Mouse (Mus musculus): ENCODE results near the gene Gipc3. TPM values are rescaled to one million over a fixed set of nuclear protein-coding genes. Genes with fewer than 3 reads are reported as not detected.

The Gipc3 gene
- polyA plus RNA-seq, 1 experiment from 2014 or later, result 0.06 TPM

GRCm38 (mm10) chr10:81382039-81382438 lies 39.0 kb upstream of the Gipc3 start:
- peaks cover 27% of the 10 kb centered on the region for H3K4me1 ChIP-seq
- no peaks in the 10 kb centered on the region for H3K9me3 ChIP-seq
- no peak for ATAC-seq (ENCODE audit: low FRiP score, low read depth)
- peaks cover 14% of the 10 kb centered on the region for H3K36me3 ChIP-seq
- 77% methylated on average over 5 of the region's 5 CpGs for WGBS
- H3K27me3 ChIP-seq, result no peaks in the 10 kb centered on the region
- H3K9ac ChIP-seq, result no peak overlapping the region
- H3K4me3 ChIP-seq, result no peak overlapping the region
- no peak overlapping the region for H3K27ac ChIP-seq
- no peak overlapping the region for H3K4me2 ChIP-seq (replicated peaks)

DNA sequence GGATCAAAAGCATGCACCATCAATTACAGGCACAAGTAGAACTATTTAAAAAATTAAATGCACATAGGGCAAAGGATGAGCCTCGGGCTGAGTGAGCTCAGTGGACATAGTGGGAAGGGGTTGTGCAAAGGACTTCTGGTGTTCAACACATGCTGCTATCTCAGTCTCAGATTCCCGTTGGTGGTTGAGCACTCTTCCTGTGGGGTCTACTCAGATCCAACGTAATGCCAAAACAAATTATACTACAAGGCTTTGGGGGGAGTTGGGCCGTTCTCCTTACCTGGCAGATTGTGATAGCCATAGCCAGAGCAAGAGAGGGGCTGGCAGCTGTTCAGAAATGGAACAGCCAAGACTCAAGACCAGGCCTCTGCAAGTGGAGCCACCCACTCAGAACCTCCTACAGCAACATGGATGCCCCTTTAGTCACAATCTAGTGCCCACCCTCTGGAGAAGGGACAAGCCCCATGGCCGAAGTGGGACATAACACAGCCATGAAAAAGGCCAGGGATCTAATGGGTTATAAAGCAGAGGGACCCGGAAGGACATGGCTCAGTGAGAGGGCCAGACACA lies 36.8 kb upstream of the Gipc3 start:
- Histone ChIP-seq H3K9me3 (no peaks in the 10 kb centered on the region), H3K27me3 (no peaks in the 10 kb centered on the region), H3K36me3 (peaks cover 15% of the 10 kb centered on the region), H3K4me3 (no peak overlapping the region; the same call in 1 of the 2 replicates), H3K9ac (no peak overlapping the region), H3K4me1 (peaks cover 31% of the 10 kb centered on the region), H3K4me2 (replicated peaks) (no peak overlapping the region), H3K27ac (no peak overlapping the region)
- no peak for ATAC-seq (ENCODE audit: low FRiP score, low read depth)
- 87% methylated on average over 6 of the region's 6 CpGs for WGBS

DNA sequence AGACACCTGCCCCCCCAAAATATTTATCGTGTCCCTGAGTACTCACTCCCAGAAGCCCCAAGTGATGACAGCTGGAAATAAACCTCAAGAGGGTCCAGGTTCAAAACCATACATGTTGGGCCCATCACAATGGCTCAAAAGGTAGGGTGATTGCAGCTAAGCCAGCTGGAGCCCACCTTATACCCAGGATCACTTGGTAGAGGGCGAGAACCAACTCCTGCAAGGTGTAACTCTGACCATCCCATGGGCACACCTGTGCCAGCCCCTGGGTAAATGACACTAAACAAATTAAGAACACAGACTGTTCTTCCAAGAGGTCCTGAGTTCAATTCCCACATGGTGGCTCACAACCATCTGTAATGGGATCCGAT lies 36.1 kb upstream of the Gipc3 start:
- WGBS, result 58% methylated on average over 3 of the region's 3 CpGs
- ATAC-seq (ENCODE audit: low FRiP score, low read depth), result no peak
- H3K9me3 ChIP-seq, result no peaks in the 10 kb centered on the region

GRCm38 (mm10) chr10:81378553-81379182 lies 35.6 kb upstream of the Gipc3 start:
- peak; percentile 96 for ATAC-seq (ENCODE audit: low FRiP score, low read depth)

More for the DNA sequence above, 36.1 kb upstream of the Gipc3 start:
- Histone ChIP-seq H3K9ac (peak overlapping the region; percentile 59), H3K27me3 (no peaks in the 10 kb centered on the region), H3K36me3 (peaks cover 21% of the 10 kb centered on the region), H3K4me1 (peaks cover 30% of the 10 kb centered on the region), H3K4me2 (replicated peaks) (peak overlapping the region; percentile 69), H3K27ac (peak overlapping the region; percentile 78), H3K4me3 (peak overlapping the region; percentile 83)

GRCm38 (mm10) chr10:81377793-81378552 lies 34.9 kb upstream of the Gipc3 start, which contains the start of gene Fzr1:
TSS of gene Fzr1 (minus strand) at chr10:81378516.
- ATAC-seq (ENCODE audit: low FRiP score, low read depth), result peak; percentile 77
- peaks cover 33% of the 10 kb centered on the region for H3K36me3 ChIP-seq
- WGBS, result under 1% methylated on average over 56 of the region's 59 CpGs
- no peaks in the 10 kb centered on the region for H3K9me3 ChIP-seq
- peak within 1 kb of the TSS; percentile 94 for H3K9ac ChIP-seq
- peak within 1 kb of the TSS; percentile 83 for H3K4me3 ChIP-seq
- H3K27ac ChIP-seq, result peak within 1 kb of the TSS; percentile 78
- peaks cover 30% of the 10 kb centered on the region for H3K4me1 ChIP-seq
- peak within 1 kb of the TSS; percentile 82 for H3K4me2 ChIP-seq (replicated peaks)
- H3K27me3 ChIP-seq, result no peaks in the 10 kb centered on the region

More at GRCm38 (mm10) chr10:81378553-81379182, 35.6 kb upstream of the Gipc3 start:
- Histone ChIP-seq H3K4me2 (replicated peaks) (peak overlapping the region; percentile 69), H3K27ac (peak overlapping the region; percentile 78), H3K9ac (peak overlapping the region; percentile 59), H3K36me3 (peaks cover 26% of the 10 kb centered on the region), H3K4me1 (peaks cover 30% of the 10 kb centered on the region), H3K4me3 (peak overlapping the region; percentile 83), H3K9me3 (no peaks in the 10 kb centered on the region), H3K27me3 (no peaks in the 10 kb centered on the region)
- under 1% methylated on average over 46 of the region's 46 CpGs for WGBS

DNA sequence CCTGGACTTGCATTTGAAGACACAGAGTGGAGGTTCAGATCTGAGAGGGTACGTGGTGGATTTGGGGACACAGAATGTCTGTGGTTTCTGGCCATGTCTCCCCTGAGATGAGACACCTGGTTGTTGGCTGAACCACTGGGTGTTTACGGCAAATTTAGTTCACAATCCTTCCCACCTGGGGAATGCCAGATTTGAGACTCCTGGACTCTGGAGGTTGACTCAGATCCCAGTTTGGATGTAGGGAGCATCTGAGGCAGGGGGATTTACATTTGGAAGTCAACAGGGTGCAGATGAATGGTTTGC lies 34.2 kb upstream of the Gipc3 start:
- H3K4me1 ChIP-seq, result peaks cover 30% of the 10 kb centered on the region

DNA sequence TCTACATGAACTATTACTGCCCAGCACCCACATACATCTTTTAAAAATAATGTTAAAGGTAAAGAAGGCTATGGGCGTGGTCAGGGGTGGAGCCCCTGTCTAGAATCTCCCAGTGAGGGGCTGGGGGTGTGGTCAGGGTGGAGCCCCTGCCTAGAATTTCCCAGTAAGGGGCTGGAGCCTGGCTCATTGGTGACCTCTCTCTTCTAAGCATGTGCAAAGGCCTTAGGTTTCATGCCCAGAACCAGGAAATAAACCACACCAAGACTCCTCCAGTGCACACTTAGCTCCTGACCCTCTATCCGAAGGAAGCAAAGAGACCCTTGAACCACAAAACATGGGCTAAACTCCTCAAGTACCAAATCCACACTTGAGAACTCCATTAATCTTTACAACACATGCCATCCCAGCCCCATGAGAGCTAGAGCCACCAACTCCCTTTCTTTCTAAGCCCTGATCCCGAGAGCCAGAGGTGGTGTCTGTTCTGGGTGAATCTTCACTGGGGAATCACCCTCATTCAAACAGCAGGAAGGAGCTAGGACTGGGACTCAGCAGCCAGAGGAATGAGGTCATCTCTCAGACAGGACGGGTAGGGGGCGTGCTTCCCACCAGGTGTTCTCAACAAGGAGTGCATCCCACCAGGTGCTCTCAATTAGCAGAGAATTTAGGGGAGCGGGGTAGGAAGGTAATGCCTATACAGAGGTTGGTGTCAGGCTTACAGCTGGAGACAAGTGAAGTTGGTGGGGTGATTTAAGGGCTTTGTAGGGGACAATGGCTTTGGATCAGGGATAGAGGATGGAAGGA lies 33.7 kb upstream of the Gipc3 start:
- H3K4me1 ChIP-seq, result peaks cover 30% of the 10 kb centered on the region

More for the DNA sequence above, 34.2 kb upstream of the Gipc3 start:
- H3K9me3 ChIP-seq, result no peaks in the 10 kb centered on the region
- peaks cover 40% of the 10 kb centered on the region for H3K36me3 ChIP-seq
- ATAC-seq (ENCODE audit: low FRiP score, low read depth), result no peak
- peak overlapping the region; percentile 83 for H3K4me3 ChIP-seq
- H3K27ac ChIP-seq, result 0 out of 2 replicates have a peak overlapping the region, but pooled peaks have one; percentile 28
- peak overlapping the region; percentile 82 for H3K4me2 ChIP-seq (replicated peaks)
- WGBS, result 57% methylated on average over 2 of the region's 2 CpGs
- H3K9ac ChIP-seq, result peak overlapping the region; percentile 94
- no peaks in the 10 kb centered on the region for H3K27me3 ChIP-seq

DNA sequence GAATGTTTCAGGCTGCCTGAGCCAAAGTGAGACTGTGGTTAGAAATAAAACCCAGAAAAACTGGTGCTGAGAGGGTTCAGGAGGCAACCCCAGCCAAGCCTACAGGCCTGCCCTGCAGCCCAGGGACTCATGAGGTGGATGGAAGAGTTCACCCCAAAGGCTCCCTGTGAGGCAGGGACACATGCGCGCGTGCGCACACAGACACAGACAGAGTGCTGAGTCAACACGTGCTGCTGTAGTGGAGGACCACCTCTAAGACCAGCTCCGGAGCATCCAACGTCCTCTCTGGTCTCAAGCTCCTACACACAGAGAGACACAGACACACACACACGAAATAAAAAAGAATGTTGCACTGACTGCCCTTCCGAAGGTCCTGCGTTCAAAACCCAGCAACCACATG lies 32.3 kb upstream of the Gipc3 start:
- peaks cover 60% of the 10 kb centered on the region for H3K36me3 ChIP-seq
- H3K27me3 ChIP-seq, result no peaks in the 10 kb centered on the region
- no peak for ATAC-seq (ENCODE audit: low FRiP score, low read depth)
- WGBS, result 95% methylated on average over 10 of the region's 10 CpGs
- H3K9me3 ChIP-seq, result no peaks in the 10 kb centered on the region
- H3K4me1 ChIP-seq, result peaks cover 30% of the 10 kb centered on the region
- no peak overlapping the region for H3K9ac ChIP-seq
- no peak overlapping the region for H3K4me2 ChIP-seq (replicated peaks)
- H3K4me3 ChIP-seq, result no peak overlapping the region
- no peak overlapping the region for H3K27ac ChIP-seq

More for the DNA sequence above, 33.7 kb upstream of the Gipc3 start:
- no peaks in the 10 kb centered on the region for H3K9me3 ChIP-seq
- peak overlapping the region; percentile 82 for H3K4me2 ChIP-seq (replicated peaks)
- no peaks in the 10 kb centered on the region for H3K27me3 ChIP-seq
- 33% methylated on average over 6 of the region's 6 CpGs for WGBS
- peak overlapping the region; percentile 94 for H3K9ac ChIP-seq
- H3K36me3 ChIP-seq, result peaks cover 45% of the 10 kb centered on the region
- H3K27ac ChIP-seq, result 0 out of 2 replicates have a peak overlapping the region, but pooled peaks have one; percentile 28
- ATAC-seq (ENCODE audit: low FRiP score, low read depth), result no peak
- peak overlapping the region; percentile 83 for H3K4me3 ChIP-seq

- H3K9me3 ChIP-seq, result no peaks in the 10 kb centered on the region
- no peak for ATAC-seq (ENCODE audit: low FRiP score, low read depth)
- WGBS, result 81% methylated on average over 6 of the region's 6 CpGs
These were observed 24.1 kb upstream of the Gipc3 start for GRCm38 (mm10) chr10:81367207-81367495.

GRCm38 (mm10) chr10:81366477-81367206 lies 23.6 kb upstream of the Gipc3 start:
- 83% methylated on average over 6 of the region's 6 CpGs for WGBS
- no peaks in the 10 kb centered on the region for H3K9me3 ChIP-seq
- no peak for ATAC-seq (ENCODE audit: low FRiP score, low read depth)
- H3K9ac ChIP-seq, result no peak overlapping the region
- peak overlapping the region; percentile 6; the same call in 1 of the 2 replicates for H3K27ac ChIP-seq
- no peak overlapping the region for H3K4me3 ChIP-seq
- peaks cover 40% of the 10 kb centered on the region for H3K27me3 ChIP-seq
- H3K4me2 ChIP-seq (replicated peaks), result no peak overlapping the region
- peaks cover 73% of the 10 kb centered on the region for H3K36me3 ChIP-seq
- peaks cover 26% of the 10 kb centered on the region for H3K4me1 ChIP-seq

More at GRCm38 (mm10) chr10:81367207-81367495, 24.1 kb upstream of the Gipc3 start:
- Histone ChIP-seq H3K36me3 (peaks cover 73% of the 10 kb centered on the region), H3K4me1 (peaks cover 26% of the 10 kb centered on the region), H3K9ac (no peak overlapping the region), H3K4me2 (replicated peaks) (no peak overlapping the region), H3K27ac (no peak overlapping the region), H3K4me3 (no peak overlapping the region), H3K27me3 (peaks cover 40% of the 10 kb centered on the region)

Data from limb, embryonic 13.5 days (tissue).